Mouse (Mus musculus) B cell, adult (primary cell): ENCODE results near the gene Krt5. TPM values are rescaled to one million over a fixed set of nuclear protein-coding genes. Genes with fewer than 3 reads are reported as not detected.

Experiments used
- total RNA-seq: library from RNA; stranded (reverse); gene quantifications from 4 replicates; pipeline ENCODE4 v1.2.4, GENCODE M21; 2023; ENCODE audit not compliant: inconsistent age

The Krt5 gene
- total RNA-seq = not detected in 4 replicates

GRCm38 (mm10) chr15:101712720-101713119 is at the start of gene Krt5:
Krt5 (minus strand) TSS chr15:101712898.

DNA sequence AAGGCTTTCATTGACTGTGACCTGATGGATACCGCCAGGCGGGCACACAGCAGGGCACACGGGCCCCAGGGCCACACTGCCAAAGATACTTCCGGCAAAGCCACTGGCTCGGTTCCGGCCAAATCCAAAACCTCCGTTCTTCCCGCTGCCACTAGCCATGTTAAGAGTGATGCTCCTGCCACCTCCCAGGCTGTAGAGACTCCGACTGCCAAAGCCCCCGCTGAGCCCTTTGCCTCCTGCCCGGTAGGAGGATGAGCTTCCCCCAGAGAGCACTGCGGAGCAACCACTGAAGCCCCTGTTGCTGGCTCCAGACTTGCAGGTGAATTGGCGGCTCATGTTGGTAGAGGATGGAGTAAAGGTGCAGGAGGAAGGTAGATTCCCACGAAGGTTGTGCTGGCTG is 30.0 kb upstream of the Krt5 start, which contains the start of gene Krt71:
Gene Krt71, minus strand, starts transcription at position 399 of the 400 bp plus-strand sequence.

GRCm38 (mm10) chr15:101694207-101694606 is 18.5 kb downstream of the Krt5 start, which contains the start of gene Krt6a:
Krt6a (minus strand) TSS chr15:101694307.

GRCm38 (mm10) chr15:101680187-101680586 is 32.5 kb downstream of the Krt5 start, which contains the start of gene Krt6b:
Krt6b (minus strand) TSS chr15:101680287.

Other genes with a start within 250 kb of the Krt5 start
- not detected in 4 replicates for gene Krt81, start 249.1 kb downstream of the Krt5 start, total RNA-seq
- gene Krt86, start 239.4 kb downstream of the Krt5 start, total RNA-seq = not detected in 4 replicates
- not detected in 4 replicates for gene Krt83, start 221.4 kb downstream of the Krt5 start, total RNA-seq
- not detected in 4 replicates for gene Gm49425, start 195.6 kb downstream of the Krt5 start, total RNA-seq
- not detected in 4 replicates for gene Krt84, start 180.1 kb downstream of the Krt5 start, total RNA-seq
- gene Krt82, start 162.2 kb downstream of the Krt5 start, total RNA-seq = not detected in 4 replicates
- not detected in 4 replicates for gene Krt90, start 149.9 kb downstream of the Krt5 start, total RNA-seq
- gene Krt75, start 139.0 kb downstream of the Krt5 start, total RNA-seq = not detected in 4 replicates
- gene Gm5414, start 84.7 kb downstream of the Krt5 start, total RNA-seq = not detected in 4 replicates
- not detected in 4 replicates for gene Gm5478, start 65.5 kb downstream of the Krt5 start, total RNA-seq
- gene Krt6b, start 32.6 kb downstream of the Krt5 start, total RNA-seq = not detected in 4 replicates
- not detected in 4 replicates for gene Krt6a, start 18.6 kb downstream of the Krt5 start, total RNA-seq
- gene Krt71, start 30.2 kb upstream of the Krt5 start, total RNA-seq = not detected in 4 replicates
- not detected in 4 replicates for gene Krt72, start 73.6 kb upstream of the Krt5 start, total RNA-seq
- gene Krt73, start 89.4 kb upstream of the Krt5 start, total RNA-seq = not detected in 4 replicates
- gene Krt2, start 105.3 kb upstream of the Krt5 start, total RNA-seq = not detected in 4 replicates
- gene Krt1, start 137.9 kb upstream of the Krt5 start, total RNA-seq = not detected in 4 replicates
- not detected in 4 replicates for gene Krt77, start 156.8 kb upstream of the Krt5 start, total RNA-seq
- gene Krt76, start 180.0 kb upstream of the Krt5 start, total RNA-seq = not detected in 4 replicates
- gene Krt4, start 211.8 kb upstream of the Krt5 start, total RNA-seq = not detected in 4 replicates
- gene Krt79, start 227.4 kb upstream of the Krt5 start, total RNA-seq = not detected in 4 replicates
- gene Krt78, start 241.4 kb upstream of the Krt5 start, total RNA-seq = not detected in 4 replicates